Mouse (Mus musculus) layer of hippocampus, adult 2 months (tissue): ENCODE results near the gene Gm10643. TPM values are rescaled to one million over a fixed set of nuclear protein-coding genes. Genes with fewer than 3 reads are reported as not detected.

ENCODE experiments used
- DNase-seq, 2 experiments: peaks; one replicate each; pipeline ENCODE4 v3.0.0; 2022; ENCODE audit warnings: low spot score in 2 of 2
- H3K27ac ChIP-seq: fragments of 200-600 bp; 2 replicates; pipeline ENCODE4 v1.8.1; 2022
- H3K4me3 ChIP-seq: fragments of 200-600 bp; 2 replicates; pipeline ENCODE4 v1.8.1; 2022; ENCODE audit warnings: mild to moderate bottlenecking
- CTCF ChIP-seq: fragments of 200-600 bp; conservative IDR thresholded peaks from 2 replicates; pipeline ENCODE4 v1.8.1; 2022; ENCODE audit warnings: antibody characterized with exemption, mild to moderate bottlenecking, moderate library complexity
- total RNA-seq, 2 experiments: library from RNA; stranded (reverse); gene quantifications; 2 replicates each; pipeline ENCODE4 v1.2.3; 2021

The Gm10643 gene
- total RNA-seq, 2 experiments from 2014 or later = 4.2 to 6.7 TPM

GRCm38 (mm10) chr8:84046505-84046904 is 18.4 kb downstream of the Gm10643 start:
- TF ChIP-seq CTCF = 0 out of 2 replicates have a peak, but pooled peaks have one; percentile 12
- no peak for DNase-seq

GRCm38 (mm10) chr8:84044900-84045299 is 20.0 kb downstream of the Gm10643 start, which contains the start of gene Rln3:
Gene Rln3 (minus strand): TSS chr8:84045000.
- H3K4me3 ChIP-seq = no peak within 1 kb of the TSS
- DNase-seq = no peak
- H3K27ac ChIP-seq = no peak within 1 kb of the TSS
- no peak for TF ChIP-seq CTCF

More at GRCm38 (mm10) chr8:84046505-84046904, 18.4 kb downstream of the Gm10643 start:
- no peak overlapping the region for H3K4me3 ChIP-seq
- H3K27ac ChIP-seq = no peak overlapping the region

GRCm38 (mm10) chr8:84044103-84044502 is 20.8 kb downstream of the Gm10643 start:
- Histone ChIP-seq H3K4me3 (no peak overlapping the region), H3K27ac (no peak overlapping the region)
- no peak; the same call in 1 of the 2 replicates for TF ChIP-seq CTCF
- no peak for DNase-seq

- peak overlapping the region; percentile 72; the same call in 1 of the 2 replicates for H3K27ac ChIP-seq
- no peak for TF ChIP-seq CTCF
- DNase-seq = no peak
- peak overlapping the region; percentile 58; the same call in 1 of the 2 replicates for H3K4me3 ChIP-seq
Measured at GRCm38 (mm10) chr8:84042948-84043342, 22.0 kb downstream of the Gm10643 start.

- DNase-seq = peak in 1 of 2 experiments; percentile 38
- Histone ChIP-seq H3K27ac (peak within 1 kb of the TSS; percentile 72), H3K4me3 (peak within 1 kb of the TSS; percentile 58)
- peak; percentile 84 for TF ChIP-seq CTCF
Measured at GRCm38 (mm10) chr8:84042066-84042947, 22.6 kb downstream of the Gm10643 start, which contains the start of gene Il27ra. Gene Il27ra (minus strand): TSS chr8:84042589.

GRCm38 (mm10) chr8:84039050-84039449 is 25.9 kb downstream of the Gm10643 start:
- DNase-seq = peak; percentile 46 to 84
- TF ChIP-seq CTCF = peak; percentile 93
- H3K4me3 ChIP-seq = no peak overlapping the region
- H3K27ac ChIP-seq = no peak overlapping the region

- no peak for TF ChIP-seq CTCF
- H3K4me3 ChIP-seq = no peak overlapping the region
- no peak for DNase-seq
- H3K27ac ChIP-seq = no peak overlapping the region
Measured at GRCm38 (mm10) chr8:84038015-84038414, 26.9 kb downstream of the Gm10643 start.

- Histone ChIP-seq H3K4me3 (no peak overlapping the region), H3K27ac (no peak overlapping the region)
- DNase-seq = no peak
- no peak for TF ChIP-seq CTCF
Measured at GRCm38 (mm10) chr8:84032777-84033176, 32.2 kb downstream of the Gm10643 start.

- DNase-seq = no peak
- no peak overlapping the region for H3K27ac ChIP-seq
- no peak overlapping the region for H3K4me3 ChIP-seq
- no peak for TF ChIP-seq CTCF
Measured at GRCm38 (mm10) chr8:84029272-84029671, 35.7 kb downstream of the Gm10643 start.

- H3K4me3 ChIP-seq = no peak overlapping the region
- TF ChIP-seq CTCF = no peak
- no peak for DNase-seq
- H3K27ac ChIP-seq = no peak overlapping the region
Measured at GRCm38 (mm10) chr8:84027449-84027848, 37.5 kb downstream of the Gm10643 start.

- H3K4me3 ChIP-seq = peak overlapping the region; percentile 59
- TF ChIP-seq CTCF = no peak
- DNase-seq = peak in 1 of 2 experiments; percentile 27
Measured at GRCm38 (mm10) chr8:84025863-84026262, 39.1 kb downstream of the Gm10643 start.

GRCm38 (mm10) chr8:84024171-84024570 is 40.8 kb downstream of the Gm10643 start:
- peak in 1 of 2 experiments; percentile 37 for DNase-seq
- no peak overlapping the region for H3K27ac ChIP-seq
- H3K4me3 ChIP-seq = no peak overlapping the region
- TF ChIP-seq CTCF = peak; percentile 79

More at GRCm38 (mm10) chr8:84025863-84026262, 39.1 kb downstream of the Gm10643 start:
- no peak overlapping the region; the same call in 1 of the 2 replicates for H3K27ac ChIP-seq

GRCm38 (mm10) chr8:84023631-84024030 is 41.3 kb downstream of the Gm10643 start:
- no peak for DNase-seq
- no peak overlapping the region for H3K27ac ChIP-seq
- no peak for TF ChIP-seq CTCF
- no peak overlapping the region for H3K4me3 ChIP-seq

GRCm38 (mm10) chr8:84023085-84023484 is 41.9 kb downstream of the Gm10643 start:
- no peak for TF ChIP-seq CTCF
- Histone ChIP-seq H3K27ac (no peak overlapping the region), H3K4me3 (no peak overlapping the region)
- DNase-seq = no peak
